Mouse (Mus musculus): ENCODE data around the gene Mapk1.

DNA sequence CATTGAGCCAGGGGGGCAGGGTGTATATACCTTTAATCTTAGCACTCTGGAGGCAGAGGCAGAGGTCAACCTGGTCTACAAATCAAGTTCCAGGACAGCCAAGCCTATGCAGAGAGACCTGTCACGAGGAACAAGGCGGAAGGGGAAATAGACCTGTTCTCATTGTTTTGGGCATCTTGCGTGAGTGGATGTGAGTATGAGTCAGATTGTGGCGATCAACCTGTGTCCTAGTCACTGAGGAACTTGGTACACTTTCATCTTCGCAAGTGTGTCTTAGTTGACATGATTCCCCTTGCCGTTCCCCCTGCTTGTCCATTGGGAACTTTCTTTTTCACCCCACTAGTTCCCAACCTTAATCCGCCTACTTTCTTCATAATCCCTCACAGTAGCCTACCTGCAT is 26.9 kb downstream of the Mapk1 start:
- TF ChIP-seq CTCF (IDR thresholded peaks at IDR 0.05; ENCODE audit: low read depth, low read length) (no peak), POLR2A (IDR thresholded peaks at IDR 0.05; ENCODE audit: extremely low read depth, insufficient read depth, low read length) (no peak)

Measured in liver, adult 2 months (tissue).